11 mouse cellular contexts compared by ENCODE assay signal in genomic region chr17:56121826-56122225, GRCm38 (mm10). TPM values are rescaled to one million over a fixed set of nuclear protein-coding genes. Genes with fewer than 3 reads are reported as not detected.
DNase-seq lines count a peak whose midpoint lies in the region; ATAC-seq and TF ChIP-seq lines count a peak whose summit lies in the region.
"Had no signal": no experiment of that assay in that cellular context is flagged by ENCODE, and none has a peak within 500 bp of the region (broad histone marks: within the 10 kb centered on the region; RNA-seq: fewer than 3 reads in every experiment).

Gene Lrg1, minus strand, starts transcription at chr17:56122001.

- H3K27ac ChIP-seq in spleen, adult 2 months (ENCODE audit: insufficient read depth, low read length): peak within 1 kb of the TSS; percentile 52
- H3K27ac ChIP-seq in heart, embryonic 14.5 days (replicated peaks in 1 of 2; ENCODE audit: control insufficient read depth in 1 of 2, insufficient read depth in 1 of 2, low read depth in 2 of 2, low read length in 2 of 2): no peak within 1 kb of the TSS
- no peak within 1 kb of the TSS for H3K27ac ChIP-seq in small intestine, adult 2 months (ENCODE audit: insufficient read depth, low read depth, low read length)
- H3K27ac ChIP-seq: neural tube, embryonic 12.5 days had no signal

- no peak within 1 kb of the TSS for H3K4me3 ChIP-seq in spleen, adult 2 months (ENCODE audit: extremely low read depth, insufficient read depth, insufficient read length)
- H3K4me3 ChIP-seq in heart, embryonic 14.5 days (ENCODE audit: control insufficient read depth in 1 of 2, insufficient read depth in 1 of 2, low read depth in 1 of 2, low read length in 2 of 2): 0 out of 4 replicates have a peak within 1 kb of the TSS, but pooled peaks of 1 of the 2 experiments have one; percentile 35
- H3K4me3 ChIP-seq in small intestine, adult 2 months (ENCODE audit: low read depth, low read length): no peak within 1 kb of the TSS
- H3K4me3 ChIP-seq: neural tube, embryonic 12.5 days had no signal

- H3K27me3 ChIP-seq in spleen, adult 2 months (ENCODE audit: control insufficient read depth, insufficient read depth, low read length): peaks cover 17% of the 10 kb centered on the region
- H3K27me3 ChIP-seq in heart, embryonic 14.5 days (ENCODE audit: control insufficient read depth, insufficient read depth, low read length): peaks cover 77% of the 10 kb centered on the region
- no peaks in the 10 kb centered on the region for H3K27me3 ChIP-seq in small intestine, adult 2 months (ENCODE audit: control insufficient read depth, insufficient read depth, low read length)

- no peak for DNase-seq in gastrocnemius, adult 18-20 months (ENCODE audit: low spot score)
- DNase-seq in gastrocnemius, postnatal 4 days (ENCODE audit: low spot score in 2 of 2): no peak
- no peak for DNase-seq in spleen, adult 2 months (ENCODE audit: low read depth in 1 of 2, low spot score in 2 of 2)
- no peak for DNase-seq in spleen, postnatal 36 days (ENCODE audit: low spot score in 2 of 2)
- DNase-seq in natural killer cell, adult 2 months (ENCODE audit: low spot score in 2 of 2): no peak
- no peak for DNase-seq in thymus, postnatal 36 days
- DNase-seq: forebrain, postnatal 0 days had no signal

- H3K36me3 ChIP-seq in spleen, adult 2 months (ENCODE audit: control insufficient read depth, insufficient read depth, low read length): no peaks in the 10 kb centered on the region
- H3K36me3 ChIP-seq in heart, embryonic 14.5 days (ENCODE audit: control insufficient read depth, insufficient read depth, low read length): no peaks in the 10 kb centered on the region
- H3K36me3 ChIP-seq in small intestine, adult 2 months (ENCODE audit: control insufficient read depth, insufficient read depth, low read length): no peaks in the 10 kb centered on the region

- H3K4me1 ChIP-seq in spleen, adult 2 months (ENCODE audit: control insufficient read depth, insufficient read depth, insufficient read length): peaks cover 4% of the 10 kb centered on the region; the same call in 1 of the 2 replicates
- peaks cover 17 to 23% of the 10 kb centered on the region in 2 experiments for H3K4me1 ChIP-seq in heart, embryonic 14.5 days (ENCODE audit: control insufficient read depth in 2 of 2, insufficient read depth in 2 of 2, low read length in 2 of 2)
- peaks cover 22% of the 10 kb centered on the region for H3K4me1 ChIP-seq in small intestine, adult 2 months (ENCODE audit: control insufficient read depth, insufficient read depth, insufficient read length, low read length)

- H3K9me3 ChIP-seq in heart, embryonic 14.5 days (ENCODE audit: control insufficient read depth, low read length): peaks cover 18% of the 10 kb centered on the region

- whole genome bisulfite sequencing in spleen, adult 2 months: 40% methylated on average over 2 of the region's 2 CpGs
- 49% methylated on average over 2 of the region's 2 CpGs for WGBS in heart, embryonic 14.5 days
- WGBS in small intestine, adult 2 months: 38% methylated on average over 2 of the region's 2 CpGs

- no peak for TF ChIP-seq CTCF in spleen, adult 2 months (IDR thresholded peaks at IDR 0.05; ENCODE audit: extremely low read depth, insufficient read depth, insufficient read length, insufficient replicate concordance)
- no peak for TF ChIP-seq CTCF in small intestine, adult 2 months (IDR thresholded peaks at IDR 0.05; ENCODE audit: extremely low read depth, insufficient read length, insufficient replicate concordance, low read depth, low read length)

- no peak for TF ChIP-seq POLR2A in spleen, adult 2 months (IDR thresholded peaks at IDR 0.05; ENCODE audit: low read depth, low read length)
- TF ChIP-seq POLR2A in small intestine, adult 2 months (IDR thresholded peaks at IDR 0.05; ENCODE audit: low read depth, low read length): no peak

- H3K9ac ChIP-seq in heart, embryonic 14.5 days (ENCODE audit: low read length): no peak within 1 kb of the TSS
- H3K9ac ChIP-seq: forebrain, postnatal 0 days; neural tube, embryonic 12.5 days had no signal

- no peak for ATAC-seq in heart, embryonic 14.5 days (ENCODE audit: insufficient number of reproducible peaks, insufficient read depth, low FRiP score, low read depth)
- ATAC-seq: forebrain, postnatal 0 days had no signal

- peak within 1 kb of the TSS; percentile 71; the same call in 1 of the 2 replicates for H3K4me2 ChIP-seq in heart, embryonic 14.5 days (ENCODE audit: low read length)

RNA-seq across cellular contexts. Expression of gene Lrg1, which starts in this region (rescaled TPM):
- total RNA-seq in gastrocnemius, adult 18-20 months (2021): 10 to 100 TPM; 11.4 to 23.0 TPM
- 1 to 10 TPM; 3.1 to 4.0 TPM for total RNA-seq in gastrocnemius, postnatal 4 days (2021)
- 56.0 and 79.2 TPM in 2 replicates for polyA plus RNA-seq in spleen, adult 2 months (2012; rRNA removed)
- polyA plus RNA-seq in heart, embryonic 14.5 days (2014; fragmentation: Nextera tagmentation; extraction: Ambion mirVana): 0.32 and 0.42 TPM in 2 replicates
- 10.6 and 28.7 TPM in 2 replicates for polyA plus RNA-seq in small intestine, adult 2 months (2012; rRNA removed)
- total RNA-seq: forebrain, postnatal 0 days had no signal
- polyA plus RNA-seq: embryonic facial prominence, embryonic 11.5 days; neural tube, embryonic 12.5 days had no signal
